Mouse (Mus musculus): ENCODE measurements at regions not wholly inside any gene's neighbourhood (a gene's known extent, or its start where the extent isn't known, plus 50 kb on each side); places are given as distances from the start of the nearest gene placed in this dataset.

- TF ChIP-seq CTCF (IDR thresholded peaks at IDR 0.05; ENCODE audit: low read depth) (no peak), EP300 (IDR thresholded peaks at IDR 0.05; ENCODE audit: low read depth) (no peak)
Measured at GRCm38 (mm10) chr9:34370686-34371398, 114.9 kb upstream of the Kirrel3 start.

All from heart, postnatal 0 days (tissue).